Mouse (Mus musculus) retina, embryonic 14.5 days (tissue): ENCODE measurements around the gene Musk.
"Not testable (repeated sequence)": the region's sequence is repeated elsewhere in the genome, so short reads cannot be mapped to it uniquely, and the experiment has no call there.

Experiments
- DNase-seq: peaks from one replicate; pipeline ENCODE4 v3.0.0-alpha.2; 2015; ENCODE audit warnings: low spot score

Gene Musk

DNA sequence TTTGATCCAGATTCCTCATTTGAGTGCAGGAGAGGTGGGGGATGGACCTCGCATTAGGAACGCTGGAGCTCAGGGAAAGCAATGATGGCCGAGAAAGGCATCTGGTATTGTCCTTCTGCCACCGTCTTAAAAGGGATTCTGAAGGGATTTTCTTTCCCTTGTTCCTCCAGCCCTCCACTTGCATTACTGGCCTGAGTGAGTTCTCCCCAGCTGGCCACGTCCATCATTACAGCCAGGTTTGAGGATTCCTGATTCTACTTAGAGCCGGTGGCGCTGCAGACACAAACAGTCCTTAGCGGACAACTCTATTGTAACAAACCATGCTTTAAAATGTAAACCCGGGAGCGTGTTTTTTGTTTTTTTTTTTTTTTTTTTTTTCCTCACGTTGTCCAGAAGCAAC lies at the start of gene Musk:
TSS of gene Musk (plus strand) at position 274 of the 400 bp plus-strand sequence.
- DNase-seq, result no peak

DNA sequence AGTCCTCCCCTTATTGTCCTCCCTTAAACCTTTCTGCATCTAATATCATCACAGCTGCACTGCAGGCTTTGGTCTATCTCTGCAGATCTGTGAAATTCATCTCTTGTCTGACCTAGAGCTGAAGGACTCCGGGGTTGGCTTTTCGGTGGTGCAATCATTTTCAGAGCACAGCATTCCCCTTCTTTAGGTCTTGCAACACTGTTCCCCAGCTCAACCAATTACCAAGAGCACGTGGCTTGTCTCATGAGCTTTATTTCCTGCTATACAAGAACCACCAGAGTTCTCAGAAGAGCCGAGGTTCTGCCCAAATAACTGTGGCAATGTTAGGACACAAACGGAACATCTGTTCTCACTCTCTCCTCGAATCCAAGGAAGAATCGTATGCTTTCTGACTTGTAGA lies 45.3 kb upstream of the Musk start:
- DNase-seq, result no peak

DNA sequence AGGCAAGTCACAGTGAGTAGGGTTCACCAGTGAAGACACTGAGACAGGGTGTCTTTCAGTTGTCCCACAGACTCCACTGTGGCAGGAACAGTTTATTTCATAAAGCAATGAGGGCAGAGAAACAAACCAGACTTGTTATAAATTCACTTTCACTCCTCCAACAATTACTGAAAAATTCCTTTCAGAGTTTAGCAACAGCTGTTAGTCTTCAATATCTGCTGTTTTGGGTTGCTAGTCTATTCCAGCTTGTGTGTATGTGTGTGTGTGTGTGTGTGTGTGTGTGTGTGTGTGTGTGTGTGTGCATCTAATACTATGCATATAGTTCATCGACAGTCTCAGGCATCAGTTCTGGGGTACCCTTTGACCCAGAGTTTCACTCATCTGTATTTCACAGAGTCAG lies 40.2 kb upstream of the Musk start:
- no peak for DNase-seq

- no peak for DNase-seq
These were observed 33.4 kb upstream of the Musk start for GRCm38 (mm10) chr4:58252381-58252780.

- DNase-seq, result peak; percentile 79
These were observed 32.4 kb upstream of the Musk start for GRCm38 (mm10) chr4:58253410-58253809.

GRCm38 (mm10) chr4:58260767-58261166 lies 25.0 kb upstream of the Musk start:
- not testable (repeated sequence) for DNase-seq

- peak; percentile 65 for DNase-seq
These were observed 19.5 kb upstream of the Musk start for GRCm38 (mm10) chr4:58266294-58266693.

- no peak for DNase-seq
These were observed 16.7 kb upstream of the Musk start for GRCm38 (mm10) chr4:58268897-58269542.

GRCm38 (mm10) chr4:58269961-58270360 lies 15.8 kb upstream of the Musk start:
- DNase-seq, result no peak

DNA sequence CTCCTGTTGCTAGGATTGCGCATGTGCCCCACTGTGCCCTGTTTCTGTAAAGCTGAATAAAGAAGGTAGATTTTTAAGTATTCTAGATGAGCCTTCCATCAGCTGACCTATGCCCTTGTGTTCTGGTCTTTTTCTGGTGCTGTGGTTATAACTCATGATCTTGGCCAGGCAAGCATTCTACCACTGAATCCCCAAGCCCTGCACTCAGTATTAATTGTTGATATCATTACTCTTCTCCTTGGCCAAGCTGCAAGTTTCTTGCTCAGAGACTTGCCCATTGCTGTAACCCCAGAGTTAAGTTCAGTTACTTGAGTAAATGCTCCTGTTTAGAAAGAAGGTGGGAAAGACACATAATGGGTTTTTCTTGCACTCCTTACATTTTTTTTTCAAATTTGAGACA lies 14.8 kb upstream of the Musk start:
- no peak for DNase-seq

DNA sequence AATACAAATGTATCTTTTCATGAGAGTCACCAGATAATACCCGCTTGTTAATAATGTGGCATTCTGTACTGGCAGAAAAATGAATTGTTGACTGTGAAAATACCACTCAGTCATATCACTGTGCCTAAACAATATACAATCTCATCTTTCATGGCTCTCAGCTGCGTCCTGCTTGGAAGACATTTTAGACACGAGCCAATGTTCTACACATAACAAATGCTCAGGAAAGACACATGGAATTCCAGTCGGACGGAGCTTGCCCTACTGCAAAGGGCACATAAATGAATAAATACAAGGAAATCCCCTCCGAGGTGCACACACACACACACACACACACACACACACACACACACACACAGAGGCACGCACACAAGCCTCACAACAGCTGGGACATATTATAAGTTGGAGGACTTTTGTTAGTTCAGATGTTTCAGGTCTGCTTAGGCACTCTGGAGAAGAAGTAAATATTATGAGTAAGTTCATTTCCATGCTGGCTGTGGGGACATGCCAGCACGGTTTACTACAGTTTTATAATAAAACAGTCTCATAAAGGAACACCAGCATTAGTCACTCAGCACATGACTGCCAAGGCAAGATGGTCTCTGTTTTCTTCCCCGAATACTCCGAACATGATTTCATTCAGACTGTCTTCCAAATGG lies 14.1 kb upstream of the Musk start:
- DNase-seq, result no peak

DNA sequence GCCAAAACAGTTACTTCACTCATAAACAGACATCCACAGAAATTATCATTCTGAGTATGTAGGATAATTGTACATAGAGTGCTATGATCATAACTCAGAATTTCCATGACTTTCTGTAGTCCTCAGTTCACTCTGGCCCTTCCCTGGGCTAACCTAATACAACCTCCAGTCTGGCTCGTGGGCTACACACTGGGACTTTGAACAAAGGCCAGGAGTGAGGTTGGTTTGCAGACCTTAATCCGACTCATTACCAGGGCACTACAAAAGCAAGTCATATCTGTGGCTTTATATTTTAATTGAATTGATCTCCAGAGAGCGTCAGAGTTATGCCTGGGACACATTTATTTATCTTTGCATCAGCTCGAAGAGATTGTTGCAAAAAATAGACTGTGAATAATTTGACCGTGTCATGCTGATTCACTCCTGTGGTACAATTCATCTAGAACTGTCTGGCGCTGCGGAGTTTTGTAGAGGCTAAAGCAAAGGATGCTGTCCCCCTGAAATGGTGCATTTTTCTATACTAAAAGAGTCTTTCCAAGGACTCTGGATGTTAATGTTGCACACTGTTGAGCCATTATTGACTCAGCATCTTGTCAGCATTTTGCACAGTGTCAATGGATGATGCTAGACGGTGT lies 10.4 kb upstream of the Musk start:
- DNase-seq, result no peak

DNA sequence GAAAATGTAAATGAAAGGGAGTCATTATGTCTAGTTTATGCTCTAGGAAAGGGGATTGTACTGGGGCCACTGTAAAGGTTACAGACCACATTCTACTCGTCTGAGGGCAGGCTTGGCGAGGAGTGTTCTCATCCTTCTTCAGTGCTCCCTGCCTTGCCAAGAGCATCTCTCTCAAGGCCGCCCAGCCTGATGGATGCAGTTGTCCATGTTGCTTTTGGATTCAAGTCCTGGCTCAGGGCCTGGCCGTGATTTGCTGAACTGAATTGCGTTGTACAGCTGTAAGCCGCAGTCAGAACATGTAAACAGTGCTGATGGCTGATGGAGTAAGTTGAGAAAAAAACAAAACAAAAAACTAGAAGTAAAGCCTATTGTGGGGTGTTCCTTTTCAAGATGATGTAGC lies 7.4 kb upstream of the Musk start:
- DNase-seq, result no peak

DNA sequence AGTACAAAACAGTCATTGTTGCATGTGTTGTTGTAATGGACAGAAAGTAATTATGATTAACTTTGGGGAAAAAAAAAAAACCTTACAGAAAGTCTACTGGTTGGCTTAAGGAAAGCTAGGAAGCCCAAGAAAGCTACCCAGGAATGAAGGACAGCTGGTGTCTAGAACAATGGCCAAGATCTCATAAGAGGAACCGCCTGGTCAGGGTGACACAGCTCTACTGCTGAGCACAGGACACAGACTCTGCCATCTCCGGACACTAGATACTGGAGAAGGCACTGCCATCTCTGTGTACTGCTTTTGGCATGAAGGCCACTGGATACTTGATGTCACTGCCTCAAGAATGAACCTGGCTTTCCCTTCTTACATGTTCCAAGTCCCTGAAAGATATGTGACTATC lies 5.6 kb upstream of the Musk start:
- DNase-seq, result no peak

DNA sequence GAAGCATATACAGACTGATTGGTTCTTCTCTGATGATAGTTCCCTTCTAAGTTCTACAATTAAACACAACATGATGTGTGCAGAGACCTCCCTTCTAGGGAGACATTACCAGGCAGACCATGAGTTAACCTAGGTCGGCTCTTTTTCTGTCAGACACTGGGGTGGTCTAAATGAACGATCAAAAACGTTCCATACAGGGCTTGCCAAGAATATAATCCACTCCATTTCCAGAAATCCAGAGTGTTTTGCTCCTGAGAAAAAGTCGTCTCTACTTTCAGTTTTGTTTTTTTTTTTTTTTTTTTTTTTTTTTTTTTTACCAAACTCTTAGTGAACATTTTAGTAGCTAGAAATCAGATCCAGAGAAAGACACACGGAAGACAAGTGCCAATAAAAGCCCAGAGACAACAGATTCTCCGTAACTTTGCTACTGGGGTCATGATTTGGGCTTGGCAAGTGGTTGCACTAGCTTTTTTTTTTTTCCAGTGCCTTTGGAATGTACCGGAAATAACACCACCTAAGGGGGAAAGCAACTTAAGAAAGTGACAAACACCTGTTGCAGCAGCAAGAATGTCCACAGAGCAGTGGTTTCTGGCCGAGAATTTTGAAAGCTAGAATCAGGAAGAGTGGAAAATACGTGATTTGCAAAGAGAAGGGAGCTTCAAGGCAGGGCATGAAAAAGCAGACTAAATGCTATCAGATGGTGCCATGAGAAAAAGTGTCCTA lies 769 bp downstream of the Musk start:
- no peak for DNase-seq

DNA sequence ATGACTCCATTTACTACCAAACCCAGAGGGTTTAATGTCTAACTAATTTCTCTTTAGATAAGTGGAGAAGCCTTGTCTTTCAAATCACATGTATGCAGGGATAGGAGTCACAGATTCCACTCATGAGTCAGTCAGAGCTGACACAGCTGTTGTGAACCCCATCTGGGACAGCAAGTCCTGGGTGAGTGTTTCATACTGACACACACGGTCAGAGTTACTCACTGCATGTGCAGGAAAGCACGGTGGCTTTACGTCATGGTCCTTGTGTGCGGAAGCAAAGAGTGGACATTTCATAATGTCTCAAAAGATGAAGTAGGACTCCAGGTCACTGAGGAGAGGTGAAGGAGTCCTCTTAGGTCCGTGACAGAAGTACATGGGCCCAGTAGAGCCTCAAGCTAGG lies 3.0 kb downstream of the Musk start:
- no peak for DNase-seq

GRCm38 (mm10) chr4:58291828-58292227 lies 6.1 kb downstream of the Musk start:
- no peak for DNase-seq

GRCm38 (mm10) chr4:58293099-58293498 lies 7.3 kb downstream of the Musk start:
- no peak for DNase-seq

- DNase-seq, result no peak
These were observed 18.1 kb downstream of the Musk start for GRCm38 (mm10) chr4:58303862-58304261.

- no peak for DNase-seq
These were observed 18.8 kb downstream of the Musk start for GRCm38 (mm10) chr4:58304564-58304963.

- DNase-seq, result no peak
These were observed 21.7 kb downstream of the Musk start for GRCm38 (mm10) chr4:58307421-58307820.

- DNase-seq, result no peak
These were observed 27.6 kb downstream of the Musk start for GRCm38 (mm10) chr4:58313344-58313743.
